Mouse (Mus musculus) T-cell, adult 66 days (primary cell): Measurements from ENCODE around the gene Kif28. TPM values are rescaled to one million over a fixed set of nuclear protein-coding genes. Genes with fewer than 3 reads are reported as not detected.

Experiments
- total RNA-seq, 2 experiments: library from RNA; stranded (reverse); gene quantifications; 3 replicates in 1 of 2; 4 replicates in 1 of 2; pipeline ENCODE4 v1.2.4; 2023

Kif28 gene
- total RNA-seq, result under 1 TPM; 0.20 to 0.30 TPM

DNA sequence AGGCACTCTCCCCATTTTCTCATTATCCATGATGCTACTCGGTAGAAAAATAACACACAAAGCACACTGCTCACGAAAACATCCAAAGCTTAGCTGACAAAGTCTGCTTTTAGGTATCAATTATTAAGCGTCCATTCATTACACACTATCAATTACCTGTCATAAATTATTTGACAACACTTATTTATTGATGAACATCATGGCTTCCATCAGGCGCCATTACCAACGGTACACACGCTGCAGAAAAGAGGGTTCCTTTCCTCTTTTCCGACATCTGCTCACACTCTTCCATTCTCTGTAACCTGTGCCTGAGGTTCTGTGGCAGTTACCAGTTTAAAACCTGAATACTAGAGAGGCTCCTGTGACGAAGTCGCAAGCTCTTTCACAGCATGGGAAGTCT, at the start of gene Kif28:
Gene Kif28 (minus strand): TSS at position 101 of the 400 bp plus-strand sequence.

DNA sequence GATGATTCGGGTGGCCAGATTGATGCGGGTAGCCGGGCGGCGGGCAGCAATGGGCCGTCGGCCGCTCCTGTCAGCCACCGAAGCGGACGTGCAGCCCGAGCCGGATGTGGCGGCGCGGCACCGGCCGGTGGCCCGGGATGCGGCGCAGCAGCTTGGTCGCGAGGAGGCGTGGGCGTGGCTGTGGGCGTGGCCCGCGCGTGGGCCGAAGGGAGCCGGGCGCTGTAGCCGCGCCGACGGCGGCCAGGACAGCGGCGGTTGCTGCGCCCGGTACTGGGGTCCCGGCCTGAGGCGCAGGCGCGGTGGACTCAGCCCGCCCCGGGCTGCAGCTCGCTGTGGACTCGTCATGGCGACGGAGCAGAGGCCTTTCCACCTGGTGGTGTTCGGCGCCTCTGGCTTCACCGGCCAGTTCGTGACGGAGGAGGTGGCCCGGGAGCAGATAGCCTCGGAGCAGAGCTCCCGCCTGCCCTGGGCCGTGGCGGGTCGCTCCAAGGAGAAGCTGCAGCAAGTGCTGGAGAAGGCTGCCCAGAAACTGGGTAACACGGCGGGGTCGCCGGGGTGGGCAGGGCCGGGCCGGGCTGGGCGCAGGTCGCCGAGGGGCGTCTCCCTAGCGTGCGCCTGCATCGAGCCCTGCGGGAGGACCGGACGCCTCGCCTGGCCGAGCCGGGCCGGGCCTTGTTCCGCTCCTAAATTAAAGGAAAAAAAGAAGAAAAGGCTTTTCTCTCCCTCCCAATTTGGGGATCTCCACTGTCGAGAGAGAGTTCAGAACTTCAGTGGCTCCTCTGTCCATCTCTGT, 76.9 kb downstream of the Kif28 start, which contains the start of gene Sccpdh:
Gene Sccpdh (plus strand): TSS at position 198 of the 793 bp plus-strand sequence.

Other genes starting within 250 kb of the Kif28 start
- 10 to 100 TPM; 52.8 to 77.6 TPM for gene Smyd3, start 227.2 kb downstream of the Kif28 start, total RNA-seq
- gene Tfb2m, start 199.0 kb downstream of the Kif28 start, total RNA-seq, result 10 to 100 TPM; 37.1 to 39.7 TPM
- 10 to 100 TPM; 44.4 to 49.8 TPM for gene Cnst, start 198.9 kb downstream of the Kif28 start, total RNA-seq
- 1 to 10 TPM; 1.6 to 2.3 TPM for gene Sccpdh, start 77.1 kb downstream of the Kif28 start, total RNA-seq
- not detected for gene Gm10518, start 58.1 kb upstream of the Kif28 start, total RNA-seq
- gene Ahctf1, start 58.4 kb upstream of the Kif28 start, total RNA-seq, result 10 to 100 TPM; 84.5 to 97.6 TPM
- gene Cdc42bpa, start 215.2 kb upstream of the Kif28 start, total RNA-seq, result 1 to 10 TPM; 3.6 to 4.4 TPM